Mouse (Mus musculus) CH12.LX (cell line): ENCODE measurements at regions not wholly inside any gene's neighbourhood (a gene's known extent, or its start where the extent isn't known, plus 50 kb on each side); places are given as distances from the start of the nearest gene placed in this dataset.

ENCODE experiments used
- DNase-seq: peaks from one replicate; pipeline ENCODE4 v3.0.0-alpha.2; 2013; ENCODE audit errors: extremely low read depth
- H3K27ac ChIP-seq: 2 replicates; pipeline ENCODE4 v1.5.1; 2012; ENCODE audit warnings: low read depth, mild to moderate bottlenecking, control low read depth, moderate library complexity; ENCODE audit not compliant: insufficient read depth
- H3K27me3 ChIP-seq: replicated peaks from 2 replicates; pipeline ENCODE3; 2012; ENCODE audit warnings: inconsistent platforms
- H3K36me3 ChIP-seq, 2 experiments: replicated peaks in 1 of 2; 2 replicates each; pipeline versions ENCODE3 to v1.6.1; 2012; ENCODE audit warnings: inconsistent platforms in 1 of 2, low read length in 1 of 2, mild to moderate bottlenecking in 1 of 2, mixed read lengths in 1 of 2, moderate library complexity in 1 of 2; ENCODE audit not compliant: control insufficient read depth in 1 of 2, insufficient read depth in 1 of 2
- H3K4me1 ChIP-seq, 2 experiments: 2 replicates each; pipeline ENCODE4 v1.6.1; 2012; ENCODE audit warnings: inconsistent platforms in 1 of 2, moderate library complexity in 1 of 2; ENCODE audit not compliant: insufficient read depth in 2 of 2, control insufficient read depth in 1 of 2
- H3K4me2 ChIP-seq: 2 replicates; pipeline ENCODE4 v1.6.1; 2012; ENCODE audit warnings: low read depth, mild to moderate bottlenecking, control low read depth; ENCODE audit not compliant: poor library complexity, insufficient read depth, severe bottlenecking
- H3K4me3 ChIP-seq, 3 experiments: fragments of 150-350 bp in 1 of 3; sonication (generic) in 1 of 3; replicated peaks in 1 of 3; 2 replicates each; pipeline versions ENCODE3 to v1.5.1; 2011 to 2012; ENCODE audit warnings: low read depth in 2 of 3, low read length in 2 of 3, mild to moderate bottlenecking in 2 of 3, moderate library complexity in 2 of 3, control low read depth in 1 of 3, improper control_type of control experiment in 1 of 3, inconsistent platforms in 1 of 3, mixed read lengths in 1 of 3; ENCODE audit not compliant: poor library complexity in 1 of 3
- H3K79me2 ChIP-seq: replicated peaks from 2 replicates; pipeline ENCODE4 v1.6.1; 2012; ENCODE audit warnings: mild to moderate bottlenecking, moderate library complexity; ENCODE audit not compliant: control insufficient read depth, poor library complexity, insufficient read depth, severe bottlenecking; ENCODE audit errors: extremely low read depth
- H3K9ac ChIP-seq: 2 replicates; pipeline ENCODE4 v1.6.1; 2012; ENCODE audit warnings: low read depth, mild to moderate bottlenecking, control low read depth, moderate library complexity; ENCODE audit not compliant: insufficient read depth
- H3K9me3 ChIP-seq: replicated peaks from 2 replicates; pipeline ENCODE3; 2012; ENCODE audit warnings: low read length, inconsistent platforms, mixed read lengths
- CHD1 ChIP-seq: IDR thresholded peaks from 2 replicates; pipeline ENCODE4 v1.6.1; 2012; ENCODE audit warnings: low read depth, low read length, improper control_type of control experiment, inconsistent platforms
- CHD2 ChIP-seq: IDR thresholded peaks from 2 replicates; pipeline ENCODE4 v1.6.1; 2011; ENCODE audit warnings: low read length, improper control_type of control experiment
- CTCF ChIP-seq, 2 experiments: IDR thresholded peaks in 1 of 2; conservative IDR thresholded peaks in 1 of 2; 2 replicates each; pipeline ENCODE4 v1.5.1; 2011 to 2012; ENCODE audit warnings: low read depth in 2 of 2, low read length in 2 of 2, improper control_type of control experiment in 1 of 2, inconsistent platforms in 1 of 2, mild to moderate bottlenecking in 1 of 2, moderate library complexity in 1 of 2
- JUND ChIP-seq: conservative IDR thresholded peaks from 2 replicates; pipeline ENCODE4 v1.6.1; 2011; ENCODE audit warnings: low read depth, low read length, improper control_type of control experiment
- MAFK ChIP-seq: IDR thresholded peaks from 2 replicates; pipeline ENCODE4 v1.6.1; 2011; ENCODE audit warnings: low read length, improper control_type of control experiment; ENCODE audit not compliant: insufficient replicate concordance
- MAZ ChIP-seq: IDR thresholded peaks from 2 replicates; pipeline ENCODE4 v1.6.1; 2012; ENCODE audit warnings: low read depth, mild to moderate bottlenecking, inconsistent platforms, low read length, improper control_type of control experiment, moderate library complexity
- MEF2A ChIP-seq: IDR thresholded peaks from 2 replicates; pipeline ENCODE4 v1.6.1; 2014; ENCODE audit warnings: low read depth, mild to moderate bottlenecking, inconsistent platforms, low read length, improper control_type of control experiment, borderline replicate concordance
- NELFE ChIP-seq: IDR thresholded peaks from 2 replicates; pipeline ENCODE4 v1.6.1; 2011; ENCODE audit warnings: low read depth, low read length, improper control_type of control experiment
- PAX5 ChIP-seq: IDR thresholded peaks from 2 replicates; pipeline ENCODE4 v1.6.1; 2012; ENCODE audit warnings: low read length, inconsistent platforms, mixed read lengths
- POLR2AphosphoS2 ChIP-seq: IDR thresholded peaks from 2 replicates; pipeline ENCODE4 v1.6.1; 2011; ENCODE audit warnings: low read depth, low read length, improper control_type of control experiment
- SIN3A ChIP-seq: IDR thresholded peaks from 2 replicates; pipeline ENCODE4 v1.6.1; 2012; ENCODE audit warnings: low read length, improper control_type of control experiment, inconsistent platforms
- SMC3 ChIP-seq: IDR thresholded peaks from 2 replicates; pipeline ENCODE4 v1.6.1; 2011; ENCODE audit warnings: low read depth, low read length, improper control_type of control experiment
- UBTF ChIP-seq: IDR thresholded peaks from 2 replicates; pipeline ENCODE4 v1.6.1; 2012; ENCODE audit warnings: low read depth, mild to moderate bottlenecking, inconsistent platforms, low read length, improper control_type of control experiment, moderate library complexity
- USF1 ChIP-seq: IDR thresholded peaks from 2 replicates; pipeline ENCODE4 v1.6.1; 2014; ENCODE audit warnings: low read depth, mild to moderate bottlenecking, inconsistent platforms, low read length, improper control_type of control experiment
- USF2 ChIP-seq: conservative IDR thresholded peaks from 2 replicates; pipeline ENCODE4 v1.6.1; 2011; ENCODE audit warnings: low read depth, low read length, improper control_type of control experiment
- ZMIZ1 ChIP-seq: IDR thresholded peaks from 2 replicates; pipeline ENCODE4 v1.6.1; 2012; ENCODE audit warnings: low read depth, mild to moderate bottlenecking, inconsistent platforms, low read length, improper control_type of control experiment
- ZNF384 ChIP-seq: IDR thresholded peaks from 2 replicates; pipeline ENCODE4 v1.6.1; 2012; ENCODE audit warnings: low read depth, low read length, improper control_type of control experiment, inconsistent platforms
- dilution Hi-C: fragments of 300-500 bp; cut with MboI; formaldehyde crosslinking; loops from 2 replicates; pipeline ENCODE4 v1.14.3; 2020; ENCODE audit warnings: low sequenced_read_pairs; ENCODE audit not compliant: extremely low pct_unique_long_range_greater_than_20kb, extremely low pct_ligation_motif_present
- in situ Hi-C: fragments of 300-500 bp; cut with MboI; formaldehyde crosslinking; loops from 3 replicates; pipeline ENCODE4 v1.14.3; 2019; ENCODE audit warnings: low sequenced_read_pairs, low pct_ligation_motif_present, low pct_unique_long_range_greater_than_20kb, mixed read lengths

DNA sequence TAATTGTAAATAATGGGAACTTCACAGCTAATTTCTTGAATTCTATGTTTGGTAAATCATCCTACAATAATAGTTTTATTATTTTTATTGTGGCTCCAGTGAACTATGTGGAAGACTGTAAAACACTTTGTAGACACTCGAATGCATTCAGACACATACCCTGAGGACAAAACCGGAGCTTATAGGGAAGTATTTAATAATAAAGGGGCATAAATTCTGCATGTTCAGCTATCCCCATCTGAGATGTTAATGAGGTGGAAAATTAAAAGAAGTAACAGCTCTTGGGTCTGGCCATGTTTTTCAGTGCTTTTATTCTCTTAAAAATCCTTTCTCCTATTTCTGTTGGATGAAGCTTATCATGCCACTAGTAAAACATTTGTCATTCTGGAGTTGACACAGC is 657.8 kb downstream of the 1190002N15Rik start:
- Histone ChIP-seq H3K4me3 (no peak overlapping the region), H3K9me3 (no peaks in the 10 kb centered on the region), H3K4me2 (no peak overlapping the region), H3K27ac (no peak overlapping the region), H3K36me3 (no peaks in the 10 kb centered on the region), H3K27me3 (no peaks in the 10 kb centered on the region), H3K9ac (no peak overlapping the region), H3K79me2 (no peaks in the 10 kb centered on the region), H3K4me1 (no peaks in the 10 kb centered on the region)
- DNase-seq = no peak
- no peak for TF ChIP-seq MAFK
- TF ChIP-seq USF1 = no peak
- TF ChIP-seq USF2 = no peak
- TF ChIP-seq ZMIZ1 = no peak
- TF ChIP-seq PAX5 = no peak
- TF ChIP-seq NELFE = no peak
- TF ChIP-seq CTCF (conservative IDR thresholded peaks at IDR 0.05 in 1 of 2, IDR thresholded peaks at IDR 0.05 in 1 of 2; ENCODE audit: low read depth in 2 of 2, low read length in 2 of 2) = no peak
- TF ChIP-seq MEF2A = no peak
- no peak for TF ChIP-seq JUND
- no peak for TF ChIP-seq POLR2AphosphoS2
- TF ChIP-seq CHD2 = no peak
- TF ChIP-seq CHD1 = no peak
- TF ChIP-seq SMC3 = no peak
- TF ChIP-seq UBTF = no peak
- TF ChIP-seq ZNF384 = no peak
- no peak for TF ChIP-seq MAZ
- in situ Hi-C loops (no loop called here), dilution Hi-C loops (no loop called here)

DNA sequence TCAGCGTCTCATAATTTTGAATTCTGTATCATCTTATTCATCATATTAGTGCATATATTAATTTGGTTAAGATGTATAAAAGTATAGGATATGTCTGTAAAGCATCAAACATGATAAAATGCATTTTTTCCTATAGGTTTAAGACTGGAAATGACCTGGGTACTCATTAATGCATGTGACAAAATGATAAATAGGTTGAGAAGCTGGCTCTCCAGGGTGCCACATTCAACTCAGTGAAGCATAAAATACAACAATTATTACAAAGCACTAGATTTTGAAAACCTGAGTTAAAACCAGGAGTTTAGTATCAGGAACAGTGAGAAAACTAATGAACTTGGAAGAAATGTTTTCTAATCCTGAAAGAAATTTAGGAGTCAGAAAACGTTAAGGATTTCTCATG is 658.3 kb downstream of the 1190002N15Rik start:
- DNase-seq = no peak
- Histone ChIP-seq H3K27ac (no peak overlapping the region), H3K4me1 (no peaks in the 10 kb centered on the region), H3K36me3 (no peaks in the 10 kb centered on the region), H3K27me3 (no peaks in the 10 kb centered on the region), H3K79me2 (no peaks in the 10 kb centered on the region), H3K4me2 (no peak overlapping the region), H3K9ac (no peak overlapping the region), H3K4me3 (no peak overlapping the region), H3K9me3 (no peaks in the 10 kb centered on the region)
- TF ChIP-seq SMC3 = no peak
- dilution Hi-C loops = no loop called here
- in situ Hi-C loops = no loop called here

DNA sequence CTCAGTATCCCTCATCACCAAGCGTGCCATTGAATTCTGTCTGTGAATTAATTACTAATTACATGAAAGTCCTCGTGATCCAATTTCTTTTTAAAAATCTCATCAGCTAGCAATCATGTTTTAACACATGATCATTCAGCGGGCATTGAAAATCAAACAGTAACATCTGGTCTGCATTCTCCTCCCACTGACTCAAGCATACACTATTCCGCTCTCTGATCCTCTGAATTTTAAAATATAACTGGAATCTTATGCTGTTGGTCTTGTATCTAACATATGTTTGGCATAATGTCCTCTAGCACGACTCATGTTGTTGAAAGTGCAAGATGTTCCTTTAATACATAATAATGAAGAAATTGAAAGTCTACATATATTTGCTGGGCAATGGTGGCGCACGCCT is 667.1 kb downstream of the 1190002N15Rik start:
- no peaks in the 10 kb centered on the region for H3K79me2 ChIP-seq
- H3K4me3 ChIP-seq = no peak overlapping the region
- no peak overlapping the region for H3K4me2 ChIP-seq
- H3K27me3 ChIP-seq = no peaks in the 10 kb centered on the region
- peaks cover 6% of the 10 kb centered on the region for H3K9me3 ChIP-seq
- H3K36me3 ChIP-seq = no peaks in the 10 kb centered on the region
- in situ Hi-C loops = no loop called here
- dilution Hi-C loops = no loop called here
- no peak overlapping the region for H3K9ac ChIP-seq
- no peak overlapping the region for H3K27ac ChIP-seq
- DNase-seq = no peak
- no peak for TF ChIP-seq SIN3A
- TF ChIP-seq, all 38 proteins: peak for 0
- no peaks in the 10 kb centered on the region for H3K4me1 ChIP-seq
